Mouse (Mus musculus) c-Kit-positive CD71-positive TER-119-positive erythroid progenitor cells, embryonic 14.5 days (primary cell): ENCODE data around the gene Stx4a.
A peak's percentile ranks its signal among the peaks of the same experiment; 100 is the strongest.
"Not testable (repeated sequence)": the region's sequence is repeated elsewhere in the genome, so short reads cannot be mapped to it uniquely, and the experiment has no call there.

Experiments
- DNase-seq: peaks from one replicate; pipeline ENCODE4 v3.0.0-alpha.2; 2013; ENCODE audit warnings: low spot score

Gene Stx4a

DNA sequence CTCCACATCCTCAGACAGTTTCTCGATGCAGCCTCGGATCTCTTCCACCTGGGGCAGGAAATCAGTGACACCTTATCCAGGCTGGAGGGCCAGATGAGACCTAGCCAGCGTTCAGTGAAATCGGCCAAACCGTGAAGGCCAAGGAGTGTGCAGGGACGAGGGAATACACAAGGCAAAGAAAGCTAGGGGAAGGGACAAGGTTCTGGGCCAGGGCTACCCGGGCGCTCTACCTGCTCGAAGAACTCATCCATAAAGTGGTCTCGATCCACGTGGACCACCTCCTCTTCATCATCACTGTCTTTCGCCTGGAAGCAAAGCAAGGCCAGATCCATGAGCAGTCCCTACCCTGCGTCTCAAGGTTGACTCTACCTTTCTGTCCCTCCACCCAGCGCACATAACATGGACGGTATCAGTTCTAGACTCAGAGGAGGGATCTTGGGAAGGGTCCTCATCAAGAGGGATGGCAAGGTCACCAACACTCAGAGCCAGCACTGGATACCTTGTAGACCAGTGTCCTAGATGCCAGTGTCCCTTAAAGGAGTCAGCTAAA lies 8.9 kb upstream of the Stx4a start:
- no peak for DNase-seq

DNA sequence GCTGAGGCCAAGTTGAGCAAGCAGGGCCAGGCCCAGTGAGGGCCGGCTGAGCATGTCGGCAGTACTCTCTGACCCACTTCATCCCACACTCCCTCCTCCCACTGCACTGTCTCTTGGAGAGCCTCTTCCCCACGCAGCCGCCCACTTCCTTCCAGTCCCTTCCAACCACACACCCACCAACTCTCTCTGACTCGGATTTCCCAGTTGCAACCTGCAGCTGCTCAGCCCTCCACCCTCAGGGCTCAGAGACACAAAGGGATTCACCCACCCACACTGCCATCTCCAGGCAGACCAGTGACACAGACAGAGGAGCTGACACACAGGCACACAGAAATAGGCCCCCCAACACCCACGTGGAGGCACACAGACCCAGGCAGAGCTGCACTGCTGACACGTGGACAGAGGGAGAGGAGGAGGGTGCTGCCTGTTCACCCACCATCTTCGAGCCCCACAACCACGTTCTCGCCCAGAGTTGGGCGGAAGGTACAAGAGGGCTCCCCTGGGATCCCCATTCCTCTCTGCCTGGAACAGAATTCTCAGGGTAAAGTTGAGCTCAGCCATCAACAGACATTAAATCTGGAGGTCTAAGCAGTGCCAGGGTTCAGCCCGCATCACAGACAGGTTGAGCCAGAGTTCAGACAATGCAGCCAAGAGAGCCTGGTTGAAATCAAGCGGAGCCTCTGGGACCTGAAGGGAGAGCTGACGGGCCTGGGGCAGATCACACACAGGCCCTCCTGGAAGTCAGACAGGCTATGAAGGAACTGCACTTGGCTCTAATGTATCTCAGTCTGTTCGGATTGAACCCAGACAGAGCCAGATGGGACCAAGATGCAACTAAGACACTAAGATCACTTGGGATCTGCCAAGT lies 7.9 kb upstream of the Stx4a start:
- no peak for DNase-seq

DNA sequence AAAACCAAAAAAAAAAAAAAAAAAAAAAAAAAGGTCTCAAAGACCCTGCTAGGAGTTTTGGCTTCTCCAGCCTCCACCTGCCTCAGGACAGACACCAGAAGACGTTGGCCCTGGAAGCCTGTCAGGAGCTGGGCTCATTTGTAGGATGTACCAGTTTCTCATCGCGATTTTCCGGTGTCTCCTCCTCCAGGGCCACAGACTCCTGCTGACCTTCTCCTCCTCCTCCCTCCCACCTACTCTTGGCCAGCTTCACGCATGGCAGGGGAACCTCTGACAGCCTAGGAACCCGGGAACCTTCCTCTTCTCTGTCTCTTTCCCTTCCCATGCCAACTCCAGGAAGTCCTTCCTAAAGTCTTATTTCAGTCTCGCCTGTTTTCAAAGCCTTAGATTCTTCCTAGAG lies 7.0 kb upstream of the Stx4a start:
- no peak for DNase-seq

DNA sequence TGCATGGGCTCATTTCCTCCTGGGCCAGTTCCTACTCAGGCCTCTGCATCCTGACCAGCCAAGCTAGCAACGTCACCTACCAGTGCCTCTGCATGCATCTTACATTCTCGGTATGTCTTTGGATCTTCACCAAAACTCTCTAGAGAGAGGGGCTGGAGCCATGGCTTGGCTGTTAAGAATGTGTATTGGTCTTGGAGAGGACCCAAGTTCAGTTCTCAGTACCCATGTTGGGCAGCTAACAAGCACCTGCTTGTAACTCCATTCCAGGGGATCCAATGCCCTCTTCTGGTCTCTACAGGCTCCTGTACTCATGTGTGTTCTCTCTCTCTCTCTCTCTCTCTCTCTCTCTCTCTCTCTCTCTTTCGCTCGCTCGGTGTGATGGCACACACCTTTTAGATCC lies 6.3 kb upstream of the Stx4a start:
- no peak for DNase-seq

DNA sequence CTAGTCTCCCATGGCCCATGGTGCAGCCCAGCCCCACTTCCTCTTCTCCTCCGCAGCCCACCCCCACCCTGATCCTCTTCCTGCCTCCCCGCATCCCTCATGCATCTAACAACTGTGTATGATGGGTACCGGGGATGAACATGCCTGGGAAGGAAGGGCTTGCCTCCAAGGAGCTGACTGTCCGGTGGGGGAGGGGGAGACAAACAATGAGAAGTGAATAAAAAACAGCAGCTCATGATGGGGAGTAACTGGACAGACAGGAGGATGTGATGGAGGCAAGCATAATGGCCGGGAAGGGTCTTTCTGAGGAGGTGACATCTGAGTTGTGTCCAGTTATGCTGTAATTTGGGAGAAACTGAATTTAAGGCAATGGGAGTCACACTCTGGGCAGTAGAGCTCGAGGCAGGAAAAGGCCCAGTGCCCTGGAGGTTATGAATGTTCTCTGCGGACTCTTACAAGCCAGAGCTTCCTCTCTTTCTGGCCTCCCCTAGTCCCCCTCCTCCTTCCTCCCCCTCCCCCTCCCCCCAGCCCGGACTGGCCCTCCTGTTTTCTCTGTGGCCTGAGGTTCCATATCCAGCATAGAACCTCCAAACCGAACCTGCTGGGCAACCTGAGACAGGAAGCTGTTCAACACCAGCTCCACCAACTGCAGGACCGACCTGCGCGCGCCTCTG lies 3.1 kb upstream of the Stx4a start:
- no peak for DNase-seq

DNA sequence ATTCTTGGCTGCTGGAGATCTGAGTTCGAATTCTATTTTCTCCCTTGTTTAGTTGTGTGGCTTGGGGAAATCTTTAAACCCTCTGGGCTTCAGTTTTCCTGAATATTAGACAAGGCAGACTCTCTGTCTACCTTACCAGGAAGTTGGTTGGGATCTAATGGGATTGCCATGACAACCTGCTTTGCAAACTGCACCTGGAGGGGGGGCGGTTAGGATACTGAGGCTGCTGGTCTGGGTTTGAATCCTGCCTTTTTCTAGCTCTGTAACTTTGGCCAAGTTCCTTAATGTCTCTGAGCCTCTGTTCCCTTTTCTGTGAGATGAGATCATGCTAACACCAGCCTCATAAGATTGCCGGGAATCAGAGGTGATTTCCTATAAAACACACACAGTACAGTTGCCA lies 1.6 kb upstream of the Stx4a start:
- no peak for DNase-seq

DNA sequence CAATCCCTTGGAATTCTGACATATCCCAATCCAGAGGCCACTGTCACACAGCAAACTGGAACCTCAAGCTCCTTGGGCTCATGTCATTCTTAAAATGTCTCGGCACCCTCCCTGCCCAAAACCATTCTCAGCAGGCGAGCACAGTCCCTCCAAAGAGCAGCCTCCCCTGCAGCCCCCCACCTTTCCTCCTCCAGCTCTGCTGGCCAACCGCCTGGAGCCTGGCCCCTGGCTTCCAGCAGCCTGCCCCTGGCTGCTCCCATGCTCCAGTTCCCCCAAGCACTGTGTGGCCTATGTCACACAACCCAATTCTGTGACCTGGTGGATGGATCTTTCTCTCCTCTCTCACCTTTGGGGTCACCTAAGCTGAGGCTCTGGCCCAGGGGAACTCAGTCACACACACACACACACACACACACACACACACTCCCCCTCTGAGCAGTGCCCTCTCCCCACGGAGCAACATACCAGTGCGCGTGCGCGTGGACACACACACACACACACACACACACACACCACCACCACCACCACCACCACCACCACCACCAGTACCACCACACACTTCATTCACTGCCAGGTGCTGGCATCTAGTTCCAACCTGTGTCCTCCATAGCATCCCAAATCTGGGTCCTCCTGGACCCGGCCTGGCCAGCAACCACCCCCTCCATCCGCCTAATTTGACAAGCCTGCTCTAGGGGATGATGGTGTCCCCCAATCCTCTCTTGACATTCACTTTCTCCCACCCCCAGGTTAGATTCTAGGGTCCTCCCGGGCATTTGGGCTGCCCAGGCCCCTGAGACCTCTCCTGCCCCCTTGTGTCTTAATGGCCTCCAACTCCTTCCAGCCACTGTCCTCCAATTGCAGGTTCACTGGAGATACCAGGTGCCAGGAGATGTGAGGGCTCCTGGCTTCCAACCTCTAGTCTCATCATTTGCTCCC lies 590 bp upstream of the Stx4a start:
- no peak for DNase-seq

DNA sequence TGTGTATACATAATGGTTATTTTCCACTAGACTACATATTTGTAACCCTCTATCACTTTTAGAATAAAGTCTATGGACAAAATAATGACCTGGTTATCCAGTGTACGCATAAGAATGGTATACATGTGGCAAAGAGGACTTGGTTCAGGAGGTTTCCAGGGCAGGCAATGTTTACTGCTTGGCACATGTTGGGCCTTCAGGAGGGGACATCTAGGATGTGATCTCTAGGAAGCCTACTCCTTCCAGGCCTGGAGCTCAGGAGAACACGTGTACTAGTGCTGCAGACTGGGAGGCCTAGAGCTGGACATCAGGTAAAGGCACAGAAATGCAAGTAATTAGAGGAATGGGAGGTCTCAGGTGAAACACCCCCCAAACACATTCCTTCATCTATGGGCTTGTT lies 11.5 kb downstream of the Stx4a start:
- DNase-seq: no peak

DNA sequence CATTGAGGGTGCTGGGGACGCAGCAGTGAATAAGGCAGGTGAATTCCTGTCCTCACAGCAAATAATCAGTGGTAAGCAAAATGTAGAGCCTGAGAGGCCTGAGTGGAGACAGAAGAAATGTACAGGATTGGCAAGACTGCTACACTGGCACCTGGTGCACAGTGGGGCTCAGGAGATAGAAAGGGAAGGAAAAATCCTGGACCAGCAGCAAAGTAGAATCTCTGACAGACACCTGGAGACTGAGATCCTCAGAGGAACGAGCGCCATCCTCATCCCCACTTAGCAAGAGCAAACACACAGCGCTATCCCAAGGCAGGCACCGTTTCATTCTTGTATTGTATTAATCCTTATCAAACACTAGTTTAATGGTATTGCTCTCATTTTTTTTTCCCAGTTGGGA lies 13.4 kb downstream of the Stx4a start:
- DNase-seq: no peak

DNA sequence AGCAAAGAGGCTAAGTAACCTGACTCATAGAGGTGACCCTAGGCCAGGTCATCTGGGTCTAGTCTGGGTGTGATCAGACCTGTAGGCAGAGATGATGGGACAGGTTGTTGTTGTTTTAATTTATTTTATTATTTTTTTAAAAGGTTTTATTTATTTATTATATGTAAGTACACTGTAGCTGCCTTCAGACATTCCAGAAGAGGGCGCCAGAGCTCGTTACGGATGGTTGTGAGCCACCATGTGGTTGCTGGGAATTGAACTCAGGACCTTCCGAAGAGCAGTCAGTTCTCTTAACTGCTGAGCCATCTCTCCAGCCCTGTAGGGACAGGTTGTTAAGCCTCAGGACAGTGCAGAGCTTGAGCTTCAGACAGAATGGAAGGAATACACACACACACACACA lies 13.8 kb downstream of the Stx4a start:
- DNase-seq: not testable (repeated sequence)

DNA sequence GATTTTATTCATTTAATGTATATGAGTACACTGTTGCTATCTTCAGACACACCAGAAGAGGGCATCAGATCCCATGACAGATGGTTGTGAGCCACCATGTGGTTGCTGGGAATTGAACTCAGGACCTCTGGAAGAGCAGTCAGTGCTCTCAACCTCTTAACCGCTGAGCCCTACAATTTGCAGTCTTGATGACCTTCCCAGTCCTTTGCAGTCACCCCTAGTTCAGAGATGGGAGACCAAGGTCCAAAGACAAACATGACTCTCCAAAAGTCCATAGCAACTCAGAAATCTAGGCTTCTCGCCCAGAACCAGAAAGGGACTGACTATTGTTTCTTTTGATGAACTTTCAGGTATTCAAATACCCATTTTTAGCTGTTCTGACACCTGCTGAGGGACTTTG lies 15.9 kb downstream of the Stx4a start:
- not testable (repeated sequence) for DNase-seq

DNA sequence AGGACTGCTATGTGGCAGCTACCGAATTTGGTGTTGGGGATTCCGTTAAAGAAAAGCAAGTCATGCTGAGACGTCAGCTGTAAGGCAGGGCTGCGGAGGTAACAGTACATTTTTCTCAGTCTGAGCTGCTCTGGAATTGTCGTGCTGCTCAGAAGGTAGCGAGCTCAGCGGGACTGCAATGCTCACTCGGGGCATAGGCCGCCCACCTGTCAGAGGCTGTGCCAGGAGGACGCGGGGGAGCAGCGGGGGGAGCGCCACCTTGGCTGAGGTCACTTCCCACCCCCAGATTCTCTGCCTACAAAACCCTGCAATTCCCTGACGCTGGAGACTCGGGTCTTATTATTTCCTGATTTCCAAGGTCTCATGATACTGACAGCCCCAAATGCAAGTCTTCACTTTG lies 16.8 kb downstream of the Stx4a start:
- DNase-seq: peak; percentile 36

DNA sequence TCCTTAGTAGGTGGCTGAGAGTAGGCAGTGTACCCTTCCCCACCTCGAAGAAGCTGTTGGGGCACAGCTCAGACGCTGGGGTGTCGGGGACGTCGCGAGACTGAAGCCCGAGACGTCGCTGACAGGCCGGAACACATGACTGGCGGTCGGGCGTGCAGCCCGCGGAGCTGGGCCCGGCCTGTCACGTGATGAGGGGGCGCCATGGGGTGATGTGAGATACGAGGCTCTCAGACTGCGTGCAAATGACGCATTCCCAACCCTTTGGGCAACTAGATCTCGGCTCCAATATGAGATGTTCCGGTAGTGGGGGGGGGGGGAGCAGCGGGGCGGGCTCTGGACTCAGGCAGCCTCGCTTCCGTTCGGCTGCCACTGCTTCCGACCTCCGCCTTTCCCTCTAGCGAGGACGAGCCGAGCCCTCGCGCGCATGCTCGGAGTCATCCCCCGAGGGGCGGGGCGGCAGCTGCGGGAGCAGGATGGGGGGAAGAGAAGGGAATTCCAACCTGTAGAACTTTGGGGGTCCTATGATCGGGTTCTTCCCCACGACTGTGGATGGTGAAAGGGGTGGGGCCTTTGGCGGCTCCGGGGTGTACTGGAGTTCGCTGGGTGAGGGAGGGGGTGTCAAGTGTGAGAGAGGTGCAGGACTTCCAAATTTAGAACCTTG lies 17.4 kb downstream of the Stx4a start:
- DNase-seq: peak; percentile 80

DNA sequence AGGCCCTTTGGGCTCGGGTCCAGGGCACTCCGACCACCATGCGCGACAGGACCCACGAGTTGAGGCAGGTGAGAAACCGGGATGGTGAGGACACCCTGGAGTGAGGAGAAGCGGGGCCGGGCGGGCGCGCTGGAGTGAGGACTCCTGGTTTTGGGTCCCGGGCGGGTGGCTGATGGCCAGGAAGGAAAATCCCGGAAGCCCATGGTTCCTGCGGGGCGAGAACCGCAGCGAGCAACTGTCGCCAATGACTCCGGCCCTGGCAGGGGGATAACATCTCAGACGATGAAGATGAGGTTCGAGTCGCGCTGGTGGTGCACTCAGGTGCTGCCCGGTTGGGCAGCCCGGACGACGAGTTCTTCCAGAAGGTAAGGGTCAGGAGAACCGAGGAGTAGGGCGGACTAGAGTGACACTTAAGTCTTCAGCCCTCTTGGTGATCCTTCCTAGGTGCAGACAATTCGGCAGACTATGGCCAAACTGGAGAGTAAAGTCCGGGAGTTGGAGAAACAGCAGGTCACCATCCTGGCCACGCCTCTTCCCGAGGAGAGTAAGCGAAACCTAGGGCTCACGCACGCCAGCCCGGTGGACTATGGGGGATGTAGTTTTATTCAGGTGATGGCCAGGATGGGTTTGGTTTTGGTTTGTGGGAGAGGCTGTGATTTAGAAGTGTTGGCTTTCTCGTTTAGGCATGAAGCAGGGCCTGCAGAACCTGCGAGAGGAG lies 18.1 kb downstream of the Stx4a start:
- peak; percentile 74 for DNase-seq

DNA sequence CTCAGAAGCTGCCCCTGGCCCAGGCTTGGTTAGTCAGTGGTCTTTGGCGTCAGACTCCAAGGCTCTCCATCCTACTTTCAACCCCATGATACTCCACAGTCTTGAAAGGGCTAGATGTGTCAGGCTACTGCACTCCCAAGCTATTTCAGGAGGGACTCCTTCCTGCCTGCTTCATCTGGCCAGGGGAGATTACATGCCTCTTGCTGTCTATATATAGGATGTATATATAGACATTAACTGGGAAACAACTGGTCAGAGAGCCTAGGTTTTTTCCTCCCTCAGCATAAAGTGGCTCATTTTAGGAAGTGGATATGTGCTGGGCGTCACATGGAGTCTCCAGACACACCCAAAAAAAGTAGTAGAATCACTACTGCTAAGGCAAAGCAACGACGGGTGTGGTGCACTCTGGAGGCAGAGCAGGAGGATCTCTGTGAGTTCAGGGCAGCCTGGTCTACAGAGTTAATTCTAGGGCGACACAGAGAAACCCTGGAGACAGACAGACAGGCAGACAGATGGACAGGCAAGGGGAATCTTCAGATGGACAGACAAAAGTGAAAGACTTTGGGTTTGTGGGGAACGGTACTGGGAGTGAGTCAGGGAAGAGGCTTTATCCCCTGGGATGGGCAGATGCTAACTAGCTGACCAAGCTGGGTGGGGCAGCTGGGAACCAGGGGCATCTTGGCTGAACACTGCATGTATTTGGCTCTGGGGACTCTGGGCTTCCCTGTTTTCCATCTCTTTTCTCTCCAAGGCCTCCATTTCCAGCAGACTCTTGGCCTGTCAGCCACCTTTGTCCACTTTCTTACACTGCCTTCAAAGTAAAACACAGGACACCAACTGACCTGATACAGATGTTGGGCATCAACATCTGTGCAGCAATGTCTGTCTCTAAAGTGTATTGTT lies 26.1 kb downstream of the Stx4a start:
- no peak for DNase-seq

DNA sequence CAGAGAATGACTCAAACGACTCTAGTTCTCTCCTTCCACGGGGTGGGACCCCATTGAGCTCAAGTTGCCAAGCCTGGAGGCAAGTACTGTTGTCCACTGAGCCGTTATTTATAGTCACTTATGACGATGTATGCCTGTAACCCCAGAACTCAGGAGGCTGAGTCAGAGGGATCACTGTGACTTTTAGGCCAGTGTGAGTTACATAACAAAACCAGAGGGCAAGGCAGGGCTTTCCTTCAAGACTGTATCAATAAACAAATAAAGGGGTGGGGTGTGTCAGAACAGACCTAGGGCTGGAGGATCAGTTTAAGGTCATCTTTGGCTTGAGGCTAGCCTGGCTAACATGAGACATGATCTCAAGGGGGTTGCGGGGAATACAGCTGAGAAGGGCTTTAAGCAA lies 26.8 kb downstream of the Stx4a start:
- no peak for DNase-seq

DNA sequence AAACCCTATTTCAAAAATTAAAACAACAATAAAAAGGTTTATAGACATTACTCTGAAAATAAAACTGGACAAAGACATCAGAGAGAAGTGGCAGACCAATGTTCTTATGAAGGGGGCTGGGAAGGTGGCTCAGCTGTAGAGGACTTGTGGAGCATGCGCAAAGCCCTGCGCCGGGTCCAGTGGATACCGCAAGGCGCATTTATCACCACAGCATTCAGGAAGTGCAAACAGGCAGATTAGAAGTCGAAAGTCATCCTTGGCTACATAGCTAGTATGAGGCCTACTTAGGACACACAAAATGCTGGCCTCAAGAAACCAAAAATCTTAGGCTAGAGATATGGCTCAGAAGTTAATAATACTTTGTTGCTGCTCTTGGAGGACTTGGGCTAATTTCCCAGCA lies 34.2 kb downstream of the Stx4a start:
- DNase-seq: no peak

DNA sequence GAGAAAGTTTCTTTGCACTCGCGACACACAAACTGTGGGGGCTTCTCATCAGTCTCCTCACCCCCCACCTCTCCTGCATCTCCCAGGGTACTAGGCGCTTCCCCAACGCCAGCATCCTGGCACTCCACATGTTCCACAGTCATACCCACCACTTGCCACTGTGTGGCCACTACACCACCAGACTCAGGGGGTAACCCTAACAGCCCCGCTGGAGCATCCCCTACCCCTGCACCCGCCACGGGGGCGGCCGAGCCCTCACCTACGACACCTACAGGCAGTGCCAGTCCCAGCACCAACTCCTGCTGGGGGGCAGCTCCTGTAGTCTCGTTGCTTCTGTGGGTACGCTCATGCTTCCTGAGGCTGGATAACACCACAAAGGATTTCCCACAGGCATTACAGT lies 42.3 kb downstream of the Stx4a start:
- DNase-seq: no peak

DNA sequence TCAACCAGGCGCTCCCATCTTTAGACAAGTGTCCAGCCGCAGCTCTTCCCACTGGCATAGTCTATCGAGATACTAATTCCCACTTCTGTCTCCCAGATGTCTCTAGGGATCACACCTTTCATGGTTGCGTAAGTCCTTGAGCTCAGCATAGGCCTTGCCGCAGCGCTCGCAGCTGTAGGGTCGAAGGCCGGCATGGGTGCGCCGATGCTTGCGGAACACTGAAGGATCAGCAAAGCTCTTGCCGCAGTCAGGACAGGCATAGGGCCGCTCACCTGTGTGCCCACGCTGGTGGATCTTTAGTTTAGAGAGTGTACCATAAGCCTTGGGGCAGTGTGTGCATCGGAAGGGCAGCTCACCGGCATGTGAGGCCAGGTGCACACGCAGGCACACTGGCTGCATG lies 43.5 kb downstream of the Stx4a start:
- no peak for DNase-seq
